Mouse (Mus musculus): ENCODE data around the gene Gjd3. TPM values are rescaled to one million over a fixed set of nuclear protein-coding genes. Genes with fewer than 3 reads are reported as not detected.
A peak's percentile ranks its signal among the peaks of the same experiment; 100 is the strongest.

The Gjd3 gene
- total and polyA plus RNA-seq, 2 experiments from 2014 or later = 4.5 to 5.1 TPM

DNA sequence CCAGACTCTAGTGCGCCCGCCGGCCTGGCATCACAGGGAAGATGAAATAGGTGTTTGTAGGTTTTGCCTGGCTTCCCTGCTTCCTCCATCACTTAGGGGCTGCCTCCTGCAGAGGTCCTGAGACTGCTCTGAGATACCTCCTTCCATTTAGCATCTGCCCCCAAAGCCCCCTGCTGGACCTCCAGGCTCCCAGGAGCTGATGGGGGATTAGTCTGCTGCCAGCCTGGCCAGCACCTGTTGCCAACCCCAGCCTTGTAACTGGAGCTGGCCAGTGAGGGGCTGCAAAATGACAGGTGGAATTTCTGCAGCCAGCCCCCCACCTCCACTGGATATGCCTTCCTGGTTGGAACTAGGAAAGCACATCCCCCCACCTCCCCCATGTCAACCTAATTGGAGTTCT, 42.0 kb downstream of the Gjd3 start:
- WGBS = 37% methylated on average over 3 of the region's 3 CpGs
- Histone ChIP-seq H3K27ac (ENCODE audit: low read depth, low read length) (no peak overlapping the region), H3K4me1 (ENCODE audit: insufficient read depth, low read length) (peaks cover 14% of the 10 kb centered on the region; the same call in 1 of the 2 replicates), H3K9me3 (ENCODE audit: low read length) (no peaks in the 10 kb centered on the region), H3K9ac (replicated peaks; ENCODE audit: low read length, poor library complexity, severe bottlenecking) (peak overlapping the region; percentile 60), H3K27me3 (ENCODE audit: insufficient read depth, low read length) (no peaks in the 10 kb centered on the region), H3K36me3 (ENCODE audit: insufficient read depth, low read length) (no peaks in the 10 kb centered on the region), H3K4me2 (ENCODE audit: low read depth, low read length, poor library complexity, severe bottlenecking) (peak overlapping the region; percentile 66), H3K4me3 (ENCODE audit: low read depth, low read length) (peak overlapping the region; percentile 41; the same call in 1 of the 2 replicates)
- DNase-seq (ENCODE audit: low spot score) (no peak), ATAC-seq (ENCODE audit: low FRiP score) (no peak)
- peak; percentile 18; the same call in 1 of the 2 replicates for TF ChIP-seq CTCF (IDR thresholded peaks at IDR 0.05)

DNA sequence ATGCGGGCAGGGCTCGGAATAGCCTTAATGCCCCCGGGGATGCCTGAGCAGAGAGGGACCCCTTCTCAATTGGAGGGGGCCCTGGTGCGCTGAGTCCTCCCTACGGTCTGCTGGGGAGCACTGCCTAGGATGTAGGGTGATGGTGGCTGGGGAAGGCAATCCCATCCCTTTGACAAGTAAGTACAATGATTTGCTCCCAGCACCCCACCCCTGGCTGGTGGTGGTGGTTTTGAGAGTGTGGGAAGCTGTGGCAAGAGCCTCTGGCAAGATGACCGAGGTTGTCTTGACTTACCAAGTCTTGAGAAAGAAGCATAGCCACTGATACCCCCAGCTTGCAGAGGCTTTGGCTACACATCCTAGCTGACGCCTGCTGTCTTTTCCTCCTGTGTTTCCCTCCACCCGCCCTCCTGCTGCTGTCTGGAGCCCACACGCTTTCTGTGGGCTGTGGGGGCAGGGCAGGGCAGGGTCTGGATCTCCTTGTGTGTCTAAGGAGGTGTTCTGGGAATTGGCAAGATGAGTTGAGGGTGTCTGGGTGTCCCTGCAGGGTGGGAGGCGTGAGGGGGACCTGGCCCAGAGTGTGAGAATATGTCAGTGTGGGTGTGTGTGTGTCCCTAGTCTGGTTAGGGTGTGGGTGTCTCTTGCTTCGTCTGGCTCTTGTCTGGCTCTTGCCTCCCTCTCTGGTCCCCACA, 42.7 kb downstream of the Gjd3 start:
- peaks cover 14% of the 10 kb centered on the region; the same call in 1 of the 2 replicates for H3K4me1 ChIP-seq (ENCODE audit: insufficient read depth, low read length)

DNA sequence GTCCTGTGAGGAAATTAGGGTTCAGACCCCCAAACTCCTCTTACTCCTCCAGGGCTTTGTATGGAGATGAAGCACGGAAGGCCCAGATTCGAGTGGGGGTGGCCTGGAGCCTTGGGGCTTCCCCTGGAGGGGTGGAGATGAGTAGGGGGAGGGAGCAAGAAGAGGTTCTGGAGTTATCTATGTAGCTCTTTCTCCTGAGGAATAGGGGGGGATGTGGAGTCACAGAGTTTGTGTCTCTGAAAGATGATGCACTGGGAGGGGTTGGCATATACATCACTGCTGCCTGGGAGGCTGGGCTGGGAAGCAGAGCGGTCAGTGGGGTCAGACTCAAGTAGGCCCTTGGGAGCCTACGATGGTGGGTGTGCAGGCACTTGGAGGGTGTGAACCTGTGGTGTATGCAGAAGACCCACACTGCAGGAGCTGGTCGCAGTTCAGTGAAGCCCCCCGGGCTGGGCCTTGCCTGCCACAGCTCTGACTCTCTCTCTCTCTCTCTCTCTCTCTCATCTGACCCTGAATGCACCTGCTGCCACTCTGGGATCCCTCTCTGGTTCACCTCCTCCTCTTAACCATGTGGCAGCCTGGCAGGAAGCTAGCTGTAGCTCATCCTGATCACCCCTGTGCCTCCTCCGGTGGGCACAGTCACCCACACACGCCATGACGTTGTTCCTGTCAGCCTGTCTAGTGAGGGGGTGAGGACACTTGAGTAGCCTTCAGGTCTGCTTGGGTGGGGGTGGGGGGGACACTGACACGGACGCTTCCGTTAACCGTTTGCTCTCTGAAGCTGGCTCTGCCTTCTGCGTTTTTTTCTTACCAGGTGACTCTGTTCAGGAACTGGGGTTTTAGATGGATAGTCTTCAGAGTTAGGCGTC, 43.5 kb downstream of the Gjd3 start:
- H3K27ac ChIP-seq (ENCODE audit: low read depth, low read length) = no peak overlapping the region
- DNase-seq (ENCODE audit: low spot score) (no peak), ATAC-seq (ENCODE audit: low FRiP score) (no peak)
- H3K4me3 ChIP-seq (ENCODE audit: low read depth, low read length) = no peak overlapping the region
- H3K36me3 ChIP-seq (ENCODE audit: insufficient read depth, low read length) = no peaks in the 10 kb centered on the region
- TF ChIP-seq CTCF (IDR thresholded peaks at IDR 0.05) = no peak
- H3K4me2 ChIP-seq (ENCODE audit: low read depth, low read length, poor library complexity, severe bottlenecking) = peak overlapping the region; percentile 87; the same call in 1 of the 2 replicates
- no peaks in the 10 kb centered on the region for H3K9me3 ChIP-seq (ENCODE audit: low read length)
- no peak overlapping the region for H3K9ac ChIP-seq (replicated peaks; ENCODE audit: low read length, poor library complexity, severe bottlenecking)
- WGBS = 59% methylated on average over 15 of the region's 15 CpGs
- H3K27me3 ChIP-seq (ENCODE audit: insufficient read depth, low read length) = 0 out of 2 replicates have a peak, but pooled peaks cover 3% of the 10 kb centered on the region
- peaks cover 14% of the 10 kb centered on the region; the same call in 1 of the 2 replicates for H3K4me1 ChIP-seq (ENCODE audit: insufficient read depth, low read length)

More for the DNA sequence above, 42.7 kb downstream of the Gjd3 start:
- H3K27ac ChIP-seq (ENCODE audit: low read depth, low read length) = no peak overlapping the region
- no peak overlapping the region for H3K4me2 ChIP-seq (ENCODE audit: low read depth, low read length, poor library complexity, severe bottlenecking)
- no peaks in the 10 kb centered on the region for H3K36me3 ChIP-seq (ENCODE audit: insufficient read depth, low read length)
- no peaks in the 10 kb centered on the region for H3K9me3 ChIP-seq (ENCODE audit: low read length)
- no peak for TF ChIP-seq CTCF (IDR thresholded peaks at IDR 0.05)
- H3K9ac ChIP-seq (replicated peaks; ENCODE audit: low read length, poor library complexity, severe bottlenecking) = no peak overlapping the region
- H3K27me3 ChIP-seq (ENCODE audit: insufficient read depth, low read length) = 0 out of 2 replicates have a peak, but pooled peaks cover 3% of the 10 kb centered on the region
- ATAC-seq (ENCODE audit: low FRiP score) (no peak), DNase-seq (ENCODE audit: low spot score) (no peak)
- no peak overlapping the region for H3K4me3 ChIP-seq (ENCODE audit: low read depth, low read length)
- 56% methylated on average over 11 of the region's 11 CpGs for WGBS

DNA sequence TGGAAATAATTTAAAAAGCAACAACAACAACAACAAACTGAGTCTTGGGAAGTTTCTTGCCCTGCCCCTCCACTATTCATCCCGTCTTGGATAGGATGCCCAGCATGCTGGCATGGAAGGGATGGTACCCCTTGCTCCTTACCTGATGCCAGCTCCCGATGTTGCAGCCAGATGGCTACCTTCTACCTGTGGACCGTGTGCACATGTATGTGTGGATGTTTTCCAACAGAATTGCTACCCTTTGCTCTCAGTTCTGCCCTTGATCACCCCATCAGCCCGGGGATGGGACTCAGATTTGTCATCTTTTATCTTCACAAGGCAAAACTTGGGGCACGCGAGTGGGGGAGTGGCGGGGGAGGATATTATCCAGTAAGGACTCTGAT, 44.1 kb downstream of the Gjd3 start:
- Histone ChIP-seq H3K27ac (ENCODE audit: low read depth, low read length) (no peak overlapping the region), H3K9me3 (ENCODE audit: low read length) (no peaks in the 10 kb centered on the region), H3K36me3 (ENCODE audit: insufficient read depth, low read length) (no peaks in the 10 kb centered on the region), H3K27me3 (ENCODE audit: insufficient read depth, low read length) (0 out of 2 replicates have a peak, but pooled peaks cover 3% of the 10 kb centered on the region), H3K9ac (replicated peaks; ENCODE audit: low read length, poor library complexity, severe bottlenecking) (no peak overlapping the region), H3K4me3 (ENCODE audit: low read depth, low read length) (no peak overlapping the region; the same call in 1 of the 2 replicates), H3K4me1 (ENCODE audit: insufficient read depth, low read length) (peaks cover 14% of the 10 kb centered on the region; the same call in 1 of the 2 replicates), H3K4me2 (ENCODE audit: low read depth, low read length, poor library complexity, severe bottlenecking) (peak overlapping the region; percentile 87; the same call in 1 of the 2 replicates)
- WGBS = 44% methylated on average over 7 of the region's 7 CpGs
- TF ChIP-seq CTCF (IDR thresholded peaks at IDR 0.05) = no peak
- ATAC-seq (ENCODE audit: low FRiP score) (no peak), DNase-seq (ENCODE audit: low spot score) (no peak)

DNA sequence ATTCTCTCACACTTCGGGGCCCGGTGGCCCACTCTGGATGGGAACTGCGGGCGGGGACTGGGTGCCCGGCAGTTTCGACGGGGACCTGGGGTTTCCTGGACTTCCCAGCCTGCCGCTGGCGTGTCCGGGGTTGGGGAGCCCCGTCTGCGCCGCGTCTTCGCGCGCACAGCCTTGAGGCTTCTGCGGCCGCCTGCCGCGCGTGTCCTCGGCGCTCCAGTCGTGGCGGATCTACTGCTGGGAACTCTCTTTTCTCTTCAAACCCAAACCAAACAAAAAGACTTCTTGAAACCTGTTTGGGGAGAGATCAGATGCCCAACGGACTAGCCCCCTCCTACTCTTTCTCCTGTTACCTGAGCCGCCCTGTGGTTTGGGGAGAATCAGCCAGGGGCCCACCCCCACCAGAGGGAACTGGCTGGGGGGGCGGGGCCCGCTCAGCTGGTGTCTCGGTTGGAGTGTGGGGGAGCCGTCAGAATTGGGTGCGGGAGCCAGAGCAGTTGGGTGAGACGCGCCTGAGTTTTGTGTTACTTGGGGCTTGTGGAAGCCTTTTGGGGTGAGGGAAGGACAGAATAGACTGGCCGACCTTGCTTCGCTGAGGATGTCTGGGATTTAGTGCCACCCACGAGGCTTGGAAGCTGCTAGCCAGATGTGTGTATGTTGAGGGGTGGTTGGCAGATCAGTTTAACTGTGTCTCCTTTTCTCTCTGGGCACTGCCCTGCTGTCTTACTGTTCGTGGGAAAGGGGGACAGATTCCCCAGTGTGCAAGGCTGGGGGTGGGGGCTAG, 44.7 kb downstream of the Gjd3 start:
- DNase-seq (ENCODE audit: low spot score) = no peak

More for the DNA sequence above, 44.7 kb downstream of the Gjd3 start:
- WGBS = 2% methylated on average over 39 of the region's 39 CpGs
- Histone ChIP-seq H3K36me3 (ENCODE audit: insufficient read depth, low read length) (no peaks in the 10 kb centered on the region), H3K4me3 (ENCODE audit: low read depth, low read length) (peak overlapping the region; percentile 56), H3K4me1 (ENCODE audit: insufficient read depth, low read length) (peaks cover 14% of the 10 kb centered on the region; the same call in 1 of the 2 replicates), H3K27me3 (ENCODE audit: insufficient read depth, low read length) (0 out of 2 replicates have a peak, but pooled peaks cover 3% of the 10 kb centered on the region), H3K4me2 (ENCODE audit: low read depth, low read length, poor library complexity, severe bottlenecking) (peak overlapping the region; percentile 87), H3K9me3 (ENCODE audit: low read length) (no peaks in the 10 kb centered on the region), H3K9ac (replicated peaks; ENCODE audit: low read length, poor library complexity, severe bottlenecking) (peak overlapping the region; percentile 61), H3K27ac (ENCODE audit: low read depth, low read length) (peak overlapping the region; percentile 26)
- ATAC-seq (ENCODE audit: low FRiP score) = no peak
- TF ChIP-seq CTCF (IDR thresholded peaks at IDR 0.05) = no peak

Data from midbrain, postnatal 0 days (tissue).